Mouse (Mus musculus) cortical plate, adult 2 months (tissue): ENCODE results near the gene 2200002J24Rik.

ENCODE experiments used
- CTCF ChIP-seq: fragments of 200-500 bp; IDR thresholded peaks from 2 replicates; pipeline ENCODE4 v1.5.1; 2011; ENCODE audit warnings: mild to moderate bottlenecking, control low read depth, low read length; ENCODE audit not compliant: insufficient read depth; ENCODE audit errors: extremely low read depth
- POLR2A ChIP-seq: fragments of 200-500 bp; IDR thresholded peaks from 2 replicates; pipeline ENCODE4 v1.6.1; 2011; ENCODE audit warnings: mild to moderate bottlenecking, low read length, control low read depth; ENCODE audit not compliant: insufficient read depth; ENCODE audit errors: extremely low read depth

DNA sequence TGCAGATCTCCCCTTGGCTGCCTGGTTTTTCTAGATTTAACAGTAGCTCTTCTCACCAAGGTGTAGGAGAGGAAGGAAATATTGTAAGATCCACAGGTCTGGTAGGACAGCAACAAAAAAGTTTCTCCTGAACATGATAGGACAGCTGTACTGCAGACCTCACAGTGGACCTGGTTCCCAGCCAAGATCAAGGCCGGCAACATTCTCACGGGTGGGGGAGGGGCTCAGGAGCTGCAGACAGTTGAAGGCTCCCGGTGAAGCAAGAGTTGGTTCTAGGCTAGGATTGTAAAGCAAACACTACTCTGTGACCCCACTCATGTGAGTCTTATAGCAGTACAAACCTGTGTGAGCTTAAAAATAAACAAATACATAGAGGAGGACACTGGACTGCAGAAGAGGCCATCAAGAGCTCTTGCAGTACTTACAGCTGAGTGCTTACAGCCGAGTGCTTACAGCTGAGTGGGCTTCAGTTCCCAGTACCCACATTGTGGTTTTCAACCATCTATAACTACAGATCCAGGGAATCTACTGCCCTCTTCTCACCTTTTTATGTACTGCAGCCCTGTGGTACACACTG lies 45.4 kb downstream of the 2200002J24Rik start:
- TF ChIP-seq POLR2A = no peak
- TF ChIP-seq CTCF = no peak
